Mouse (Mus musculus) myocyte (in vitro differentiated cells): ENCODE measurements around the gene Olfr1028. TPM values are rescaled to one million over a fixed set of nuclear protein-coding genes. Genes with fewer than 3 reads are reported as not detected.

Experiments
- H3K27me3 ChIP-seq: one replicate; pipeline ENCODE4 v1.6.1; 2011; ENCODE audit not compliant: control insufficient read depth, insufficient read depth, insufficient read length
- H3K36me3 ChIP-seq: one replicate; pipeline ENCODE4 v1.6.1; 2011; ENCODE audit not compliant: control insufficient read depth, insufficient read depth
- H3K4me2 ChIP-seq: one replicate; pipeline ENCODE4 v1.6.1; 2011; ENCODE audit warnings: low read depth, control low read depth
- H3K4me3 ChIP-seq: one replicate; pipeline ENCODE4 v1.5.1; 2011; ENCODE audit warnings: mild to moderate bottlenecking, control low read depth, moderate library complexity
- H3K79me2 ChIP-seq: one replicate; pipeline ENCODE4 v1.6.1; 2011; ENCODE audit not compliant: control insufficient read depth, insufficient read depth
- H3ac ChIP-seq: one replicate; pipeline ENCODE4 v1.6.1; 2011; ENCODE audit not compliant: control insufficient read depth, insufficient read length
- CEBPB ChIP-seq: IDR thresholded peaks from 2 replicates; pipeline ENCODE4 v1.6.1; 2011; ENCODE audit warnings: mild to moderate bottlenecking, moderate library complexity; ENCODE audit not compliant: poor library complexity, insufficient read depth, severe bottlenecking
- E2F4 ChIP-seq: IDR thresholded peaks from one replicate; pipeline ENCODE4 v1.6.1; 2011; ENCODE audit warnings: mild to moderate bottlenecking, control low read depth, moderate library complexity; ENCODE audit not compliant: insufficient read depth
- MAX ChIP-seq: IDR thresholded peaks from one replicate; pipeline ENCODE4 v1.6.1; 2011; ENCODE audit warnings: low read depth, mild to moderate bottlenecking, control low read depth
- MYOD1 ChIP-seq, 3 experiments: IDR thresholded peaks; one replicate each; pipeline ENCODE4 v1.6.1; 2011; ENCODE audit warnings: control low read depth in 2 of 3, low read depth in 2 of 3, mild to moderate bottlenecking in 2 of 3, moderate library complexity in 1 of 3; ENCODE audit not compliant: insufficient read length in 2 of 3, control insufficient read depth in 1 of 3
- MYOG ChIP-seq, 3 experiments: IDR thresholded peaks; one replicate each; pipeline ENCODE4 v1.6.1; 2011; ENCODE audit warnings: control low read depth in 2 of 3, low read depth in 2 of 3, mild to moderate bottlenecking in 2 of 3; ENCODE audit not compliant: insufficient read length in 2 of 3, control insufficient read depth in 1 of 3, insufficient read depth in 1 of 3
- POLR2A ChIP-seq: IDR thresholded peaks from one replicate; pipeline ENCODE4 v1.6.1; 2011; ENCODE audit warnings: low read depth, mild to moderate bottlenecking, control low read depth, moderate library complexity; ENCODE audit not compliant: insufficient read length
- POLR2AphosphoS2 ChIP-seq: IDR thresholded peaks from one replicate; pipeline ENCODE4 v1.6.1; 2011; ENCODE audit warnings: low read depth, control low read depth; ENCODE audit not compliant: insufficient read length
- REST ChIP-seq: IDR thresholded peaks from one replicate; pipeline ENCODE4 v1.6.1; 2011; ENCODE audit warnings: mild to moderate bottlenecking, control low read depth, moderate library complexity; ENCODE audit not compliant: insufficient read depth, insufficient read length
- SRF ChIP-seq: IDR thresholded peaks from one replicate; pipeline ENCODE4 v1.6.1; 2011; ENCODE audit warnings: low read depth; ENCODE audit not compliant: control insufficient read depth, insufficient read length
- TCF12 ChIP-seq: IDR thresholded peaks from one replicate; pipeline ENCODE4 v1.6.1; 2011; ENCODE audit warnings: mild to moderate bottlenecking, control low read depth; ENCODE audit not compliant: poor library complexity, insufficient read depth, severe bottlenecking
- TCF3 ChIP-seq: IDR thresholded peaks from one replicate; pipeline ENCODE4 v1.6.1; 2011; ENCODE audit warnings: low read depth, control low read depth; ENCODE audit not compliant: insufficient read length
- USF1 ChIP-seq: IDR thresholded peaks from one replicate; pipeline ENCODE4 v1.6.1; 2011; ENCODE audit warnings: low read depth, mild to moderate bottlenecking, control low read depth, moderate library complexity
- polyA plus RNA-seq: library from polyadenylated mRNA; unstranded; fragments of >200 nt; fragmentation: generic; extraction: Trizol; gene quantifications from one replicate; pipeline ENCODE4 v1.2.1, GENCODE M21; 2012; ENCODE audit warnings: missing spikeins

Gene Olfr1028
- polyA plus RNA-seq, result not detected

- no peak within 1 kb of the TSS for H3K4me3 ChIP-seq
- no peaks in the 10 kb centered on the region for H3K27me3 ChIP-seq
- H3ac ChIP-seq, result no peak within 1 kb of the TSS
- H3K4me2 ChIP-seq, result no peak within 1 kb of the TSS
- TF ChIP-seq CEBPB, result no peak
- no peak for TF ChIP-seq E2F4
- no peak for TF ChIP-seq POLR2AphosphoS2
- TF ChIP-seq POLR2A, result no peak
- no peak for TF ChIP-seq SRF
- no peak for TF ChIP-seq MYOG (IDR thresholded peaks at IDR 0.05; ENCODE audit: control insufficient read depth in 1 of 3, insufficient read depth in 1 of 3, insufficient read length in 2 of 3, low read depth in 2 of 3)
- TF ChIP-seq TCF12, result no peak
- TF ChIP-seq TCF3, result no peak
- no peak for TF ChIP-seq MAX
- TF ChIP-seq MYOD1 (IDR thresholded peaks at IDR 0.05; ENCODE audit: control insufficient read depth in 1 of 3, insufficient read length in 2 of 3, low read depth in 2 of 3), result no peak
- TF ChIP-seq USF1, result no peak
- TF ChIP-seq REST, result no peak
- no peaks in the 10 kb centered on the region for H3K79me2 ChIP-seq
- H3K36me3 ChIP-seq, result no peaks in the 10 kb centered on the region
Observed at GRCm38 (mm10) chr2:85950137-85950536, at the start of gene Olfr1028. Gene Olfr1028 (plus strand): TSS chr2:85950437.

- Histone ChIP-seq H3ac (no peak within 1 kb of the TSS), H3K27me3 (no peaks in the 10 kb centered on the region), H3K79me2 (no peaks in the 10 kb centered on the region), H3K4me3 (no peak within 1 kb of the TSS), H3K36me3 (no peaks in the 10 kb centered on the region), H3K4me2 (no peak within 1 kb of the TSS)
- no peak for TF ChIP-seq SRF
- no peak for TF ChIP-seq CEBPB
- TF ChIP-seq POLR2A, result no peak
- no peak for TF ChIP-seq USF1
- TF ChIP-seq E2F4, result no peak
- TF ChIP-seq POLR2AphosphoS2, result no peak
- no peak for TF ChIP-seq MAX
- no peak for TF ChIP-seq TCF3
- TF ChIP-seq MYOD1 (IDR thresholded peaks at IDR 0.05; ENCODE audit: control insufficient read depth in 1 of 3, insufficient read length in 2 of 3, low read depth in 2 of 3), result no peak
- no peak for TF ChIP-seq REST
- no peak for TF ChIP-seq MYOG (IDR thresholded peaks at IDR 0.05; ENCODE audit: control insufficient read depth in 1 of 3, insufficient read depth in 1 of 3, insufficient read length in 2 of 3, low read depth in 2 of 3)
- no peak for TF ChIP-seq TCF12
Observed at GRCm38 (mm10) chr2:85904952-85905351, 45.3 kb upstream of the Olfr1028 start, which contains the start of gene Olfr1024. Gene Olfr1024 (minus strand): TSS chr2:85905052.

- H3K4me3 ChIP-seq, result no peak overlapping the region
Observed at GRCm38 (mm10) chr2:85913197-85913596, 37.0 kb upstream of the Olfr1028 start.

GRCm38 (mm10) chr2:85914893-85915292 is 35.3 kb upstream of the Olfr1028 start, which contains the start of gene Olfr1025-ps1:
Gene Olfr1025-ps1 (plus strand): TSS chr2:85915193.
- Histone ChIP-seq H3K4me2 (no peak within 1 kb of the TSS), H3K4me3 (no peak within 1 kb of the TSS), H3K79me2 (no peaks in the 10 kb centered on the region), H3K27me3 (no peaks in the 10 kb centered on the region), H3K36me3 (no peaks in the 10 kb centered on the region), H3ac (no peak within 1 kb of the TSS)
- TF ChIP-seq E2F4 (no peak), REST (no peak), POLR2AphosphoS2 (no peak), TCF3 (no peak), MYOG (IDR thresholded peaks at IDR 0.05; ENCODE audit: control insufficient read depth in 1 of 3, insufficient read depth in 1 of 3, insufficient read length in 2 of 3, low read depth in 2 of 3) (no peak)

More at GRCm38 (mm10) chr2:85913197-85913596, 37.0 kb upstream of the Olfr1028 start:
- Histone ChIP-seq H3K27me3 (no peaks in the 10 kb centered on the region), H3K79me2 (no peaks in the 10 kb centered on the region), H3K36me3 (no peaks in the 10 kb centered on the region), H3ac (no peak overlapping the region), H3K4me2 (no peak overlapping the region)
- no peak for TF ChIP-seq CEBPB
- no peak for TF ChIP-seq E2F4
- no peak for TF ChIP-seq POLR2A
- TF ChIP-seq USF1, result no peak
- TF ChIP-seq SRF, result no peak
- no peak for TF ChIP-seq MYOG (IDR thresholded peaks at IDR 0.05; ENCODE audit: control insufficient read depth in 1 of 3, insufficient read depth in 1 of 3, insufficient read length in 2 of 3, low read depth in 2 of 3)
- TF ChIP-seq MAX, result no peak
- no peak for TF ChIP-seq MYOD1 (IDR thresholded peaks at IDR 0.05; ENCODE audit: control insufficient read depth in 1 of 3, insufficient read length in 2 of 3, low read depth in 2 of 3)
- TF ChIP-seq TCF3, result no peak
- TF ChIP-seq TCF12, result no peak
- TF ChIP-seq REST, result no peak
- TF ChIP-seq POLR2AphosphoS2, result no peak

GRCm38 (mm10) chr2:85921258-85921657 is 29.0 kb upstream of the Olfr1028 start, which contains the start of gene Olfr1026:
Gene Olfr1026 (plus strand): TSS chr2:85921558.
- Histone ChIP-seq H3K4me3 (no peak within 1 kb of the TSS), H3K27me3 (no peaks in the 10 kb centered on the region), H3ac (no peak within 1 kb of the TSS), H3K79me2 (no peaks in the 10 kb centered on the region), H3K36me3 (no peaks in the 10 kb centered on the region), H3K4me2 (no peak within 1 kb of the TSS)
- no peak for TF ChIP-seq TCF12
- TF ChIP-seq REST, result no peak
- TF ChIP-seq MYOD1 (IDR thresholded peaks at IDR 0.05; ENCODE audit: control insufficient read depth in 1 of 3, insufficient read length in 2 of 3, low read depth in 2 of 3), result no peak
- no peak for TF ChIP-seq POLR2A
- no peak for TF ChIP-seq TCF3
- TF ChIP-seq POLR2AphosphoS2, result no peak
- TF ChIP-seq MAX, result no peak
